Mouse (Mus musculus) CD4-positive, CD25-positive, alpha-beta regulatory T cell, adult 2 months (primary cell): ENCODE data around the gene Ube2a.
A peak's percentile ranks its signal among the peaks of the same experiment; 100 is the strongest.

Source experiments
- DNase-seq: peaks from one replicate; pipeline ENCODE4 v3.0.0-alpha.2; 2012; ENCODE audit warnings: low read depth, low spot score

Gene Ube2a

DNA sequence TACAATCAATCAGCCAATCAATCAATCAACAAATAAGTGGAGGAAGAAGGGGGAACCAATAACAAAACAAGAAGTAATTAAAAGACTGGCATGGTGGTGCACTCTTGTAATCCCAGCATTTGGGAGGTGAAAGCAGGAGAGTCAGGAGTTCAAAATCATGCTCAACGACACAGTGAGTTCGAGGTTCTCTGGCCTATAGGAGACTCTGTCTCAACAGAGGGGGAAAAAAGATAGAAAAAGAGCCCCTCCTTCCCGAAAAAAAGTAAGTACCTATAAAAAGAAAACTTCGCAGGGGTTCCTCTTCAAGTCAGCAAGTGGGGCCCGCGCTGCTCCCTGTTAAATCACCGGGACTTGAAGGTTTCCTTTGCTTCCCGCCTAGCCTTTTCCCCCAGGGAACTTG is at the start of gene Ube2a, which contains the start of gene C330007P06Rik:
Gene Ube2a, plus strand, starts transcription at position 136 of the 400 bp plus-strand sequence.
Gene C330007P06Rik, minus strand, starts transcription at position 347 of the 400 bp plus-strand sequence.
- DNase-seq, result no peak

DNA sequence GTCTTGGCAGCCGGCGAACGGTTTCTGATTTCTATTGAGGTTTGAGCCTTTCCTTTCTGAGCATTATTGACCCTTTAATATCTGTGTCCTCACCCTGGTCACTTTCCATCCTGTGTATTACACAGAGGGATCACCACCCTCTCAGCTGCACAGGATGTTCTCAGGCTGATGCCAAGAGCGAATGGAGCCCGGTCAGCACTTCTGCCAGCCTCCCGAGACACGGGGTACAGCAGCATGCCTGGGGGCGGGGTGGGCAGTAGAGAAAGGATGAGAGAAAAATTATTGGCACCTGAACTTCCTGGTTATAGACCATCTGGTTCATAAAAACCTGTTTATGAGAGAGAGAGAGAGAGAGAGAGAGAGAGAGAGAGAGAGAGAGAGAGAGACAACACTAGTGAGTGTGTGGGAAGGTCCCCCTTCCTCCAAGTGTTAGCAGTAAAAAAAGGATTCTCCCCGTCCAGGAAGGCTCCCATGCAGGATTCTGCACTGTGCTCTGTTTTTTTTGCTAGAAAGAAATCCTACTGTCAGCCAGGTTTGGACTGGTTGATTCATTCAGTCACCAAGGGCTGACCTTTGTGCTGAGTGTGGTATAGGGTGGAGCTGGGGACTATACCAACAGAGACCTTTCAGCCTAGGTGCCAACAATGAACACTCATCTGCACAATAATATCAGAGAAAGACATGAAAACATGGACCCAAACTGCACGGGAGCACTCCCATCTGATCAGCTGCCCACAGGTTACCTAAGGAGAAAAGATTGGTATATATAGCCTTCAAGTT is 49.6 kb upstream of the Ube2a start:
- DNase-seq, result no peak

DNA sequence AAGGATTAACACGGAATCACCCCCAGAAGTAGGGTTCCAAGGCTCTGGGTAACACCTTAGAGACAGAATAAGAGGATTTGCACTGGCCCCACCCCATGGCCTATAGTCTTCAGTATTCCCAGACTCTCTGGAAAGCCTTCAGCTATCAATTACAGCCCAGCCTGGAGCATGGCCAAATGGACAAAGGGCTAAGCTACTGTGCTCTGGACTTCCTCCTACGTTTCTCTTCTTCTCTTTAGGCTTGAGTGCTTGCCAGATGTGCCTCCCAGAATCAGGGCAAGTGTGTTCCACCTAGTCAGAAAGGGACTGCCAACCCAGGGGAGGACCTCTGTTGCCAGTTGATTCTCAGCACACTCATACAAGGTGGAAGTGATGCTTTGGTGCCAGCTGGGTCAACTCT is 48.7 kb upstream of the Ube2a start:
- no peak for DNase-seq

DNA sequence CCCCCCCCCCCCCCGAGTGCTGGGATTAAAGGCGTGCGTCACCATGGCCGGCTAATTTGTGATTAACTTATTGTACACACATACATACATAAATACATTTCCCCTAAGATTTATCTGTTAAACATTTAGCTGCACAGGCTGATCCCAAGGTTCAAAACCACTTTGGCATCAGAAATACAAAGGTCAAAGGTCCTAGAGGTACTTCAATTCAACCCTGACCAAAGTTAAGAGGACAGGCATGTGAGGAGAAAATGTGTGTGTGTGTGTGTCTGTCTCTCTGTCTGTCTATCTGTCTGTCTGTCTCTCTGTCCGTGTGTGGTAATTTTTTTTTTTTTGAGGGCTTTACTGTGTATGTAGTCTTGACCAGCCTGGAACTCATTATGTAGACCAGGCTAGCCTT is 46.8 kb upstream of the Ube2a start:
- DNase-seq, result no peak

DNA sequence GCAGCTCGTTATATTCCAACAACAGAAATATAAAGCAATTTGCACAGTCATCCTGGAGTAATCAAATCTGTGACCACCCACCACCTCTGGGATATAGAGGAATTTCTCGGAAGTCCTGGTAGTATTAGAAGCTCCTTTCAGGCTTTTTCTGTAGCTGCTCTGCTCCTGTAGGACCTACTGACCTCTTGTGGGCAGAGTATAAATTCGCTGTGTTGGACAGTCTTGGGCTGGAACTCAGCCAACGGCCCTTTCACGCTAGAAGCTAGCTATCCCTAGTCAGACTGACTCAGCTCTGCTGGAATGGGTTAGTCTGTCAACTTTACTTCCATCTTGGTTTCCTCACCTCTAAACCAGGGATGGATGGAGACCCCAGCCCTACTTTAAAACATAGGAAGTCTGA is 43.4 kb upstream of the Ube2a start:
- no peak for DNase-seq

DNA sequence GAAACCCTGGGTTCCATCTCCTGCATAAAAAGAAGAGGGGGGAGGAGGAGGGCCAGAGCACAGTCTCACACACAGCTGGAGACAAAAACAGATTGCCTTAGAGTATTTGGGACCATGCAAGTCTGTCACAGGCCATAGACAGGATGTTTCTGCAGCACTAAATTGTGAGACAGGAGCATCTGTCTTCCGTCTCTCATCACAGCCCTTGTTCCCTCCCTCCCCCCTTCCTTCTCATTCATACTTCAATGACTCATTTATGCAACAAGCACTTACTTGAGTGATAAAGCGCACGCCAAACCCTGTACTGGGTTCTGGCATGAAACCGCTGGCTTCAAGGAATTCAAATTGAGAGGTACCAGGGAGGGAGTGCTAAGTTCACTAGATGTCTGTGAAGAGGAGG is 42.1 kb upstream of the Ube2a start:
- DNase-seq, result no peak

DNA sequence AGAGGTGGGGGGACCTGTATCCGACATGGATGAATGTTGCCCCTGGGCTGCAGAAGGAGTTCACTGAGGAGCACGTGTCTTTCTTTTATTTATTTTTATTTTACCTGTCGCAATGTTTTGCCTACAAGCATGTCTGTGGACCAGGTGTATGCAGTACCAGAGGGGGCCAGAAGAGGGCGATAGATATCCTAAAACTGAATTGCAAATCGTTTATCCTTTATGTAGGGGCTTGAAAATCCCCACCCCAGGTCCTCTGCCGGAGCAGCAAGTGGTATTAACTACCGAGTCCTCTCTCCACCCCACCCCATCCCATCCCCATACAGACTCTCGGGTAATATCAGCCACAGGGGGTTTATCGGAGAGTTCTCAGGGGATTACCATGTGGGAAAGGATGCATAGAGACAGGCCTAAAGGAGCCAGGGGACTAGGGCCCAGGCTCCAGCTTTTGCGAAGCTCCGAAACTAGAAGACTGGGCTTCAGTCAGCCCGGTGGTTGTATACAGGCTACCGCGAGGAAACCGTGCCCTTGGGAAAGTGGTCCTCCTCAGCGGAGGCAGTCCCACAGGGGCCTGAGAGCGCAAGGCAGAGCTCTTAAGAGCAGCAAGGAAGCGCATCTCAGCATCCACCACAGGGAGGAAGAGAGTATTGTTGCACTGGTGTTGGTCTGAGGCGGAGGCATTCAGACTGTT is 40.2 kb upstream of the Ube2a start:
- DNase-seq, result peak; percentile 77

DNA sequence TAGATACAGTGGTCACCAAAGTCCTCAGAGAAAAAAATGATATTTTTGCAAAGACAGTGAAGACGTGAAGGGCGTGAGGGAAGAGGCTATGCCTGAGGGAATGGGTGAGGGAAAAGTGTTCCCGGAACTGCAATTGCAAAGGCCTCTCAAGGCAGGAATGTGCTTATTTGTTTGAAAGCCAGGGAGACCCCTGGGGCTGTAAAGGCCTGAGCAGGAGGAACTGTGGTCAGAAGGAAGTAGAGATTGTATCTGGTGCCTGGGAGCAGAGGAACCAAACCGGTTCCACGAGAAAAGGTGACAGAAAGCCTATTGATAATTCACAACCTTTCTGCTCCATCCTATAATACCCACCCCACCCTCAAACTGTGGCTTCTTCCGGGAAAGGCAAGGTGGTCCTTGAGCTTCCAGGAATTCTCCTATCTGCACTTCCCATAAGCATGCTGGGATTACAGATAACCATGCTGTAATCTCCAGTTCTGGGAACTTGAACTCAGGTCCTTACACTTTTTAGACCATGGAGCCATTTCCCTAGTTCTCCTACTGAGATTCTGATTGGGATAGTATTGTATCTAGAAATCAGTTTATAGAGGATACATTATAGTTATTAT is 36.5 kb upstream of the Ube2a start:
- DNase-seq, result no peak

DNA sequence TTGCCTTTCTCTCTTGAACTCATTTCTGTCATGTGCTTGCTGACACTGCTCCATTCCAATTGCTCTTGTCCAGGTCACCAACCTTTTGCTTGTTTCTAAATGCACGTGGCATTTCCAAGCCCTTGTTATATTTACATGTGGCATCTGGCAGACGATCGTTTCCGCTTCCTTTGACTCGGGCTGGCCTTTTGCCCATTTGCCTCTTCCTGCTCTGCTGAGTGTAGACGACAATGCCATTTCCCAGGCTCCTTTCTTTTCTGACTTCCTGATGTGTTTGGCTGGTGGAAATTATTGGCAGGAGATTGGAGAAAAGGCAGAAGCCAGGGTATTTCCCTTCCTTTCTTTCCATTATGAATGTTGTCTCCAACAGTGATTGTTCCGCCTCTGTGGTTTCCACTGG is 34.3 kb upstream of the Ube2a start:
- no peak for DNase-seq

DNA sequence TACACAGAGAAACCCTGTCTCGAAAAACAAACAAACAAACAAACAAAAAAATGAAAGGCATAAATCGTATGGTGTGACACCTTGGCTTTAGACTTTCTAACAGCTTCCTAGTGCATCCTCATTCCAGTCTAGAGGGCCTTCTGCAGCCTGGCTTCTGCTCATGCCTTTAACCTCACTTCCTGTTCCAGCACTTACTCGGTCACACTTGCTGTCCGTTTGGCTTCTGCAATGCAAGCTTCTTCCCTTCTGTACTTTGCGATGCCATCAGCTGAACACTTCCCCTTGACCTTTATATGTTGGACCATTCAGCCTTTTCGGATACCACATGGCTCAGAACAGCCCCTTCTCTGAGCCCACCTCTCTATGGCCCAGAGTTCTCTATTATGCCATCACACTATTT is 32.0 kb upstream of the Ube2a start:
- no peak for DNase-seq

DNA sequence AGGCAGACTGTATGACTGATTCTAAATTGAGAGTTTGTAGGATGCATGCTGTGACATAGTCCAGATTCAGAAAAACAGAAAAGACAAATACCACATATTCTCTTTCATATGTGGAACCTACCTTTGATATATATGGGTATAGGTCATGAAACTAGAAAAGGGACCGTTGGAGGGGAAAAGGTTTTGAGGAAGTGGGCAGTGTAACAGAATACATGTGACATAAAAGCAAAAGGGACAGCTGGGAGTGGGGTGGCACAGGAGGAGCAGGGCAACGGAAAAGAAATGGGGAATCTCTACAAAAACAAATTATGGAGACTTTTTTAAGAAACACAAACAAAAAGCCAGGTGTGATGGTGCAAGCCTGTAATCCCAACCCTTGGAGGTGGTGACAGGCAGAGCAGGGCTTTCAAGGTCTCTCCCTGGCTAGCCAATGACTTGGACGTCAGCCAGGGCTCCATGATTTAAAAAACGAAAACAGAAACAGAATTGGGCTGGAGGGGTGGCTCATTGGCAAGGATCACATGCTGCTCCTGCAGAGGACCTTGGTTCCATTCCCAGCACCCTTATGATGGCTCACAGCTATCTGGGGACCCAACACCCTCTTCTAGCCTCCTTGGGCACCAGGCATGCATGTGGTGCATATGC is 30.2 kb upstream of the Ube2a start:
- DNase-seq, result no peak

DNA sequence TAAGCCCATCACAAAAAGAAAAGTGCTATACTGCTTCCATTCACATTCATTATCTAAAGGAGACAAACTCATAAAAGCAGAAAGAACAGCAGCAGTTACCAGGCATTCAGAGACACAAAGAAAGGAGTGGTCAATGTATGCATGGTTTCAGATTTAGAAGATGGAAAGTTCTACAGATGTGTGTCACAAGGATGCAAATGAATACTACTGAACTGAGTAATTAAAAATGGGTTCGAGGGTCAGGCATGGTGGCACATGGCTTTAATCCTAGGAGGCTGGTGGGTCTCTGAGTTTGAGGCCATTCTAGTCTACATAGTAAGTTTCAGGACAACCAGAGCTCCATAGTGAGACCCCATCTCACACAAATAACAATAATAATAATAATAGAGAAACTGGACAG is 26.5 kb upstream of the Ube2a start:
- DNase-seq, result no peak

DNA sequence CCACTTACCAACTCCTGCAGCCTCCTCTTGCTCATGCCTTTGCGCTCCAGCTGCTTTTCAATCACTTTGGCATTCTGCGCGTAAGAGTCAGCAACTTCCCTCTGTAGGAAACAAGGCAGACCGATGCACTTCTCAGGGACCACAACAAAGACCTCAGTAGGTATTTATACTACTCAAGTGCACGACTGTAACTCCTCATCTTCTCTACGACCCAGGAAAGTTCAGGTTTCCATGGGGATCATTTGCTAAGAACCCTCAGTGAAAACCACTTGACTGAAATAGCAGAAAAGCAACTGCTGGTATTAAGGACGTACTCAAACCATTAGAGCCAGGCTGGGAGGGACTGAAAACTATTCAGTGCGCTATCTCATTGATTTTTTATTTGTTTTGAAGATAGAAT is 21.1 kb upstream of the Ube2a start:
- no peak for DNase-seq

DNA sequence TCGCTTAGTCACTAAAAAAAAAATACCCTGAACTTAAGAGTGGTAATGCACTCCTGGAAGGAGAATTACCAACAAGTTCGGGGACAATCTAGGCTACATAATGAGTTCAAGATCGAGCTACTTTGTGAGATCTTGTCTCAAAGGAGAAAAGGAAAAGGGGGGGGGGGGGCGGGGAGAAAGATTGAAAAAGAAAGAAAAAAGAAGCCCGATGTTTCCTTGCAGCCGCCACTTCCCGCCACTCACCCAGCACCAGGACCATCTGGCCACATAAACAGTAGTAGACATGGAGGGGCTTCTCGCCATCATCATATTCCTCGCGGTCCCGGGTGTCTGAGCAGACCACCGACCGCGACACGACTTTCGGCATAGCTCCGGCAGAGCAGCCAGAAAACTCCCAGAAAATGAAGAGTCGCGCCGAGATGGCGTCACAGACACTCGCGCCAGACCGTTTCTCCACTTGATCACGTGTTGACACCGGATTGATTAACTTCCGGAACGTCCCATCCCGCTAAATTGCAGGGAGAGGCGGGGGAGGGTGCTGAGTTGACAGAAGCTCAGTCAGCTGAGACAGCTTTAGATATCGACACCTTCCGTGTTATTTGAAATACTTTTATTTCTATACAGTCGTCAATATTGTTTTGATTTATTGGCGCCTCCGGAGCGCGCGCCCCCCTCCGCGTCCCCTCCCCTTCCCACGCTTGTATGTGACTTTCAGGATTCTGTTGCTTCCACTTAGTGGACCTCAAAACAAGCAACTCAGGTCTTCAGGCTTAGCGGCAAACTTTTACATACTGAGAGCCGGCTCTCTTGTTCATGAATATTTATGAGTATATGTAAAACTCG is 9.7 kb upstream of the Ube2a start:
- peak; percentile 87 for DNase-seq

DNA sequence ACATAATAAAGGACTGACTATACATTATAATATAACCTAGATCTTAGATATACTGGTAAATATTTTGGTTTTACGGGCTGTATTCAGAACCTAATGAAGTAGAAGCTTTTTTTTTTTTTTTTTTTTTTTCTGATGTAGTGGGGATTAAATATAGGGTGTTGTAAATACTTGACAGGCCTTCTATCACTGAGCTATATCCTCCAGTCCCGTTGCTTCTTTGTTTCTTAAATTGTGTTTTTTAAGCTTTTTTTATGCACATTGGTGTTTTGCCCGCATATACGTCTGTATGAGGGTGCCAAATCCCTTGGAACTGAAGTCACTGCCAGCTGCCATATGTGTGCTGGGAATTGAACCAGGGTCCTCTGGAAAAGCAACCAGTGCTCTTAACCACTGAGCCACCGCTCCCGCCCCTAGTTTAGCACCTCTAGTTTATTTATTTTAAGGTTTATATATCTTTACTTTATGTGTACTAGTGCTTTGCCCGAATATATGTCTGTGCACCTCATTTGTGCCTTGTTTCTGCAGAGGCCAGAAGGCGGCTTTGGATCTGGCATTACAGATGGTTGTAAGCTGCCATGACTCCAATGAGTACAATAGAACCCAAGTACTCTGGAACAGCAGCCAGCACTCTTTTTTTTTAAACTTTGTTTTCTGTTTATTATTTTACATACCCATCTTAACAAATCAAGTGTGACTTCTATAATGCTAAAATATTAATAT is 8.9 kb upstream of the Ube2a start:
- DNase-seq, result no peak

DNA sequence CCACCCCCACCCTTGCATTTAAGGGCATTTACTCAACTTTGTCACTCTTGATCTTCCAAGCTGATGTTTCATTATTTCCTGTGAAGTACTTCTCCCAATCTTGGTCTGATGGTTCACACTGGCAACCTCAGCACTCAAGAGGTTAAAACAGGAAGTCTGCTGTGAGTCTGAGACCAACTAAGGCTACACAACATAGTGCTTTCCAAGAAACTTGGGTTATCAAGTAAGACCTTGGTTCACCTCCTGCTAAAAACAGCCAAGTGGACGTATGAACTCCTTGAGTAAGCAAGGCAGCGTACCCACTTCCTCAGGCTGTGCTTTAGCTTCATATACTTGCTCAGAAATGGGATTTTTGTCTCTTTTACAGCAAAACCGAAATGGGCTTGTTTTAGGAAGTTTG is 3.3 kb upstream of the Ube2a start:
- no peak for DNase-seq

DNA sequence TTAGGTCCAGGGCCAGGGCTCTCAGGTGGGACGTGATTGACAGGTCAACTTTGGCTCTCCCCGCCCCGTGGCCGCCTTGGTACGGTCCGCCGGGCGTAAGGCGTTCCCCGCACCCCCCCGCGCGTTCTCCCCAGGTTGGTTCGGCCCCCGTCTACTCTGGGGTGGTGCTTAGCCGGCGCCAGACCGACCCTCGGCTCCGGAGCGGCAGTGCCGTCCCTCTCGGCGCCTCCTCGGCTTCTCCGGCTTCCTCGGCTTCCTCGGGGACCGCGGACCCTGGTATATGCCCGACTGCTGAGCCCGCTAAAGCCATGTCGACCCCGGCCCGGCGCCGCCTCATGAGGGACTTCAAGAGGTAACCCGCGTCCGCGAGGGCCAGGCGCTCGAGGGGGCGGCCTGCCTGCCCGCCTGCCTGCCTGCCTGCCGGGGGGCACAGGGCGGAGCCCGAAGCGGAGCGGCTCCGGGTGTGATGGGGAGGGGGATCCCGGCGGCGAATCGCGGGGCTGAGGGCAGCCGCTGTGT is 537 bp downstream of the Ube2a start:
- peak; percentile 91 for DNase-seq

DNA sequence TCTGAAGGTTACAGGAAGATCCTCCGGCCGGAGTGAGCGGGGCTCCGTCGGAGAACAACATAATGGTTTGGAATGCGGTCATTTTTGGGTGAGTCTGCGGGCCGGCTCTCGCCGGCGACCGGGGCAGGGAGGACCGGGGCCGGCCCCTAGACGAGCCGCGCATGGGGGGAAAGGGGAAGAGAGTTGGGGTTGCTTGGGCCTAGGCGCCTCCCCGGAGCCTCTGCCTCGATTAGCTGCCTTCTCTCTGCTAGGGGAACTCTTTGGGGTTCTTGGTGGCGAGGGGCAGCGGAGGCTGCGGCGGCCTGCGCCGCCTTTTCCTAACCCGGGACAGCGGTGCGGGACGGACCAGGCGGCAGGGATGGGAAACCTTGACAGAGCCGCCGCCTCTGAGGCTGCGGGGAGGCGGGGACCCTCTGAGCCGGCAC is 1.0 kb downstream of the Ube2a start:
- DNase-seq, result peak; percentile 29

DNA sequence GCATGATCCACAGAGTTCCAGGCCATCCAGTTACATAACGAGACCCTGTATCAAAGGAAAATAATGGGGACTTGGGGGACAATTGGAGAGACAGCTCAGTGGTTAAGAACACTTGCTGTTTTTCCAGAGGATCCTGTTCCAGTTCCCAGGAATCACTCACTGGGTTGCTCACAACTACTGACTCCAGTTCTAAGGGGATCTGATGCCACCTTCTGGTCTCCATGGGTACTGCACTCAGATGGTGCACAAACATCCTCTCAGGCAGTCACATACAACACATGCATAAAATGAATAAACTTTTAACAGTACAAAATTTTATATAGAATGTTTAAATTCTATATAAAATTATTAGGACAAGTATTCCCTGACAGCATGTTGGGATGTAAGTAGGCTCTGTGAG is 11.0 kb downstream of the Ube2a start:
- peak; percentile 44 for DNase-seq

DNA sequence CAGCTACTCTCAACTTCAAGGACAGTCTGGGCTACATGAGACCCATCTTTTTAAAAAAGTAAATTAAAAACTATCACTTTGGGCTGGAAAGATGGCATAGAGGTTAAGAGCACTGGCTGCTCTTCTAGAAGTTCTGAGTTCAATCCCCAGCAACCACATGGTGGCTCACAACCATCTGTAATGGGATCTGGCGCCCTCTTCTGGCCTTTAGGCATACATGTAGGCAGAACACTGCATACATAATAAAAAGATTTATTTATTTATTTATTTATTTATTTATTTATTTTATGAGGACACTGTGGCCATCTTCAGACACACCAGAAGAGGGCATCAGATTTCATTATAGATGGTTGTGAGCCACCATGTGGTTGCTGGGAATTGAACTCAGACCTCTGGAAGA is 25.2 kb downstream of the Ube2a start:
- DNase-seq, result peak; percentile 74
